Mouse (Mus musculus) kidney, adult 2 months (tissue): ENCODE measurements around the gene Scel.

Experiments
- CTCF ChIP-seq: fragments of 200-500 bp; conservative IDR thresholded peaks from 2 replicates; pipeline ENCODE4 v1.5.1; 2011; ENCODE audit warnings: low read depth, mild to moderate bottlenecking, control low read depth, low read length, moderate library complexity, mixed read lengths; ENCODE audit not compliant: insufficient read depth, insufficient read length
- POLR2A ChIP-seq: fragments of 200-500 bp; IDR thresholded peaks from one replicate; pipeline ENCODE4 v1.6.1; 2011; ENCODE audit warnings: low read depth, low read length, control low read depth

DNA sequence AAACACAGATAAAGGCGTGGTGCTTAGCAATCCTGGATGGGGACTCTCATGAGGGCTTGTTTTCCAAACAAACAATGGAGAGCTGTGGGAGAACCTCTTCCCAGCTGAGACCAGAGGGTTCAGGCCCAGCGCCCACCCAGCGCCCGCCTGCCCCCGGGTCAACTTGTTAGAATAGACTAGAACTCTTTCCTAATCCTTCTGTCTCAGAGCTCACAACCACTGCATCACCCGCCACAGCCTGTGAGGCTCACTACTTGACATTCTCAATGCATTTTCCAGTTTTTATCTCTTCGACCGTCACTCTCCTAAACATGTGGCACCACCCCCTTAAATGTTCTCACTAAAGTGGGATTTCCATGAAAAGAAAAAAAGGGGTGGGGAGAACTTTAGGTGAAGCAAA, 14.9 kb upstream of the Scel start:
- no peak for TF ChIP-seq CTCF
- TF ChIP-seq POLR2A, result no peak
